Mouse (Mus musculus): ENCODE measurements around the gene Dmac2.
"Not testable (repeated sequence)": the region's sequence is repeated elsewhere in the genome, so short reads cannot be mapped to it uniquely, and the experiment has no call there.

The Dmac2 gene

GRCm38 (mm10) chr7:25618865-25619721 lies at the start of gene Dmac2:
Dmac2 (plus strand) TSS chr7:25619414.
- peak; percentile 97 for DNase-seq (ENCODE audit: low read depth, low spot score)

DNA sequence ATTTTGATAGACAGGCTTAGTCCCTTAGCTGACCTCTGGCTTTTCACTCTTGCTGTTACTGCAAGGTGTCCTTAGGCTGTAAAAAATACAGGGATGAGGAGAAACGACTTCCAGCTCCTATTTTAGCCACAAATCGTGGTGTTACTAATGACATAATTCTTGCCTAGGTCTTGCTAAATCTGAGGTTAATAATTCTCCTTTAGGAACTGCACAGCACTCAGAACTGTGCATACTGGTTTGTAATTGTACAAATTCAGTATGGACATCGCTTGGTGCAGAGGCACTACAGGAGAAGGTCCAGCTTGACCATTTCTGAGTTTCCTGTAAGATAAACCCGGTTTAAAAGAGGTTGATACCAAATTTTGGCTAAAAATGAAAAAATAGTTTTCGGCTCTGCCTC lies 45.4 kb upstream of the Dmac2 start:
- DNase-seq (ENCODE audit: low read depth, low spot score) = not testable (repeated sequence)

GRCm38 (mm10) chr7:25575105-25575504 lies 44.1 kb upstream of the Dmac2 start:
- no peak for DNase-seq (ENCODE audit: low read depth, low spot score)

DNA sequence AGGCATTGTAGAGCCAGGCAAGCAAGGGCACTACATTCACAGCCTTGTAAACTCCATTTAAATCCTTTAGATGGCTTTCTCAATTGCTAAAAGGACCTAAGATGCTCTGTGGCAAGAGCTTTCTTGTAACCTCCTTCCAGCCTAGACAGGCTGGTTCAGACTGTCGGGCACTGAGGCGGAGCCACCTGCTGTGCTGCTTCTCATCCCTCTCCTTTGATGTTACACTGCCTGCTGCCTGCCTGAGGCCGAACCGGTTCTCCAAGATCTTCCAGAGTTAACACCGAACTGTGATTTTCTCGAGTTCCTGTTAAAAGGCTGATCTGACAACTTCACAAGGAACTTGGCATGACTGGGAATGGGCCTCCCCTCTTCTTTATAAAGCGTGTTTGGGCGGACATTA lies 43.3 kb upstream of the Dmac2 start:
- peak; percentile 13 for DNase-seq (ENCODE audit: low read depth, low spot score)

- DNase-seq (ENCODE audit: low read depth, low spot score) = not testable (repeated sequence)
Observed at GRCm38 (mm10) chr7:25576308-25576707, 42.9 kb upstream of the Dmac2 start.

DNA sequence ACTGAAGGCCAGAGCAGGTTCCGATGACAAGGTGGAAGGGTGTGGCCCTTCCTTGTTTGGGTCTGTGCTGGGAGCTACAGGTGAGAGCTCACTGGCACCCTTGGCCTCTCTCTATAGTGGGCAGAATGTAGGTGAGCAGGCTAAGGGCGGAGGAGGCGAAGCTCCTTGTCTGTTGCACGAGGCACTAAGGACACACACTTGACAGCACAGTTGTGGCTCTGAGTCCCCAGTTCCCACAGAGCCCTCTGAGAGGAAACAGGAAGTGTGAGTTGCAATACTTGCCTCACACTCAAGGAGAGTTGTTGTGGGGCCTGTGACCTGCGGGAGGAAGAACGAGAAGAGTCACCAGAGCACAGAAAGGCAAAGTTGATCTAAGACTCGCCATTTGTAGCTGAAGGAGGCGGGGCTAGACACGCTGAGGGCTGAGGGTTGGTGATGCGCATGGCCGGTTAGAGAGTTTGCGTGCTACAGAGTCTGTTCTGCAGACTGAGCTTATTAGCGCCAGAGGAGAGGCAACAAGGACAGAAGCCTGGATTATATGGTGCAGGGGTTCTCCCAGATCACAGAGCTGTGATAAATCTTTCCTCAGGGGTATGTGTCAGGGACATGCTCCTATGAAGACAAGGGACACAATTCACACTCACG lies 42.3 kb upstream of the Dmac2 start:
- DNase-seq (ENCODE audit: low read depth, low spot score) = not testable (repeated sequence)

- no peak for DNase-seq (ENCODE audit: low read depth, low spot score)
Observed at GRCm38 (mm10) chr7:25579441-25579840, 39.8 kb upstream of the Dmac2 start.

GRCm38 (mm10) chr7:25582301-25582810 lies 36.9 kb upstream of the Dmac2 start:
- DNase-seq (ENCODE audit: low read depth, low spot score) = no peak

- no peak for DNase-seq (ENCODE audit: low read depth, low spot score)
Observed at GRCm38 (mm10) chr7:25584651-25585050, 34.6 kb upstream of the Dmac2 start.

DNA sequence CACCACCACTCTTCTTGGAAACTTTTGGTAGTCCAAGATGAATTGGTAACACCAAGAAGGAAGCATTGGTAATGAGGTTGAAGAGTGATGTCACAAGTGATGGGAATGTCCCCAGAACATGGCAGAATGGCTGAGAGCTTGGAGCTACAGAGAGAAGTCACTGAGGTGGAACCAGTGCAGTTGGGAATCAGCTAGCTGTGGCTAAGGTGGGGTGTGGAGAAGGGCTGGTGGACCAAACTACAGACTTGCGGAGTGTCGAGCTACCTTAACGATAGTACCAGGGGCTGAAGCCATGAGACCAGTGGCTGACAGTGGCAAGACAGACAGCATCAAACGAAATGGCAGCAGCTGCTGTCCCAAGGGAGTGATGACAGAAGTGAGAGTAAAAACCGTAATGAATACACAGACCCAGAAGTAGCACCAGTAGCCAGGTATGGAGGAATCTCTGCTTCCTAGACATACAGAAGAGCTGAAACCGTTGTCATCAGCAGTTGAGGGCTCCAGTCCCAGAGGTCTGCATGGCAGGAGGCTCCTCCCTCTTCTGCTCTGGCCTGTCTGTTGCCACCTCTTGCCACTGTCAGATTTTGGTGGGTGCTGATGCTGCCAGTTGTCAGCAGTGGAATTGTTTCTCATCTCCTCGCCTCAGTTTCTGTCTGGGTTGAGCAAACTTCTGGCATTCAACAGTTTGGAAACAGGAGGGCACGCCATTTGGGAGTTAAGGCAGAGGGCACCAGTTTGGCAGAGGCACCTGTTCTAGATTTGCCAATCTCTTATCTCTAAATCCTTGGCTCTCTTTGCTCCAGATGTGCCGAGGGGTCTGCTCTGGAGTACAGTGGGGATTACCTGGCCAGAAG lies 33.6 kb upstream of the Dmac2 start:
- no peak for DNase-seq (ENCODE audit: low read depth, low spot score)

DNA sequence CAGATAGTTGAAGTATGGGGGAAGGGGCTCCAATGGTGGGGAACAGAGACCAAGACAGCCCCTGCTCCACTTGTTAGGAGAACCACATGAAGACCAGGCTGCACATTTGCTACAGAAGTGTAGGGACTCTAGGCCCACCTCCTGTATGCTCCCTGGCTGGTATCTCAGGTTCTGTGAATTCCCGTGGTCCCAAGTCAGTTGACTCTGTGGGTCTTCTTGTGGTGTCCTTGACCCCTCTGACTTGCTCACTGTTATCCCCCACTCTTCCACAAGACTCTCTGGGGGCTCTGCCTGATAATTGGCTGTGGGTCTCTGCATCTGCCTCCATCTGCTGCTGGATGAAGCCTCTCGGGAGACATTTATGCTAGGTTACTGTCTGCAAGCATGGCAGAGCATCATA lies 28.0 kb upstream of the Dmac2 start:
- no peak for DNase-seq (ENCODE audit: low read depth, low spot score)

DNA sequence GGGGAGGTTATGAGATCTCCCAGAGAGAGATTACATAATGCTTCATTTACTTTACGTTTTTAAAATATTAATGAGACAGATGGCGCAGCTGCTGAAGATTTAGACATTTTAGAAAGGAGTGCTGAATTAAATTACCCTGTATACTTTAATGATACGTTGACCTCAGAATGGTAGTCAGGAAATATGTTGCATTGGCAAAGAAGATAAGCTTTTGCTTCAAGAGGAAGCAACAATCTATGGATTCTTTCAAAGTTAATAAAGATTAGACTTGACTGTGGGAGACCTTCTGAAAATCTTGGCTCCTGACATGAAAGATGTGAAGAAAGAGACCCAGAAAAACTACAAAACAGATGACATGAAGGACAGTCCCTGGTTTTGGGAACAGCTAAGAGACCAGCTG lies 25.4 kb upstream of the Dmac2 start:
- no peak for DNase-seq (ENCODE audit: low read depth, low spot score)

DNA sequence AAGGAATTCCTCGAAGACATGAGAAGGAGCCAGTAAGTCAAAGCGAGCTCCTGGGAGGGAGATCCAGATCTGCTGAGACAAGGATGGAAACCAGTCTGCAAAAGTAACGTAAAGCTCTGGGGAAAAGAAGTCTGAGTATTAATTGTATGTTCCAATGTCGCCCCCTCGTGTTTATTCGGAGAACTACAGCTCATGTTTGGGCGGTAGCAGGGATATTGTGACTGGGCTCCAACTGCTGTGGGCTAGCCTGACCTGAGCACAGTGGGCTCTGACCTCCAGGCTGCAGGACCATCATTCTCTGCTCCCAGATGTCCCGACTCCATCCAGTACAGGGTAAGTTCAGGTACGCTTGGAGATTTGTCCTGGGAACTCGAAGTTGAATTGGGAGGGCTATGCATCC lies 19.6 kb upstream of the Dmac2 start:
- DNase-seq (ENCODE audit: low read depth, low spot score) = peak; percentile 64

GRCm38 (mm10) chr7:25600666-25601065 lies 18.5 kb upstream of the Dmac2 start:
- no peak for DNase-seq (ENCODE audit: low read depth, low spot score)

- DNase-seq (ENCODE audit: low read depth, low spot score) = no peak
Observed at GRCm38 (mm10) chr7:25601346-25601745, 17.9 kb upstream of the Dmac2 start.

GRCm38 (mm10) chr7:25606625-25607063 lies 12.6 kb upstream of the Dmac2 start:
- no peak for DNase-seq (ENCODE audit: low read depth, low spot score)

GRCm38 (mm10) chr7:25607196-25607595 lies 12.0 kb upstream of the Dmac2 start:
- DNase-seq (ENCODE audit: low read depth, low spot score) = no peak

- DNase-seq (ENCODE audit: low read depth, low spot score) = no peak
Observed at GRCm38 (mm10) chr7:25610056-25610455, 9.2 kb upstream of the Dmac2 start.

DNA sequence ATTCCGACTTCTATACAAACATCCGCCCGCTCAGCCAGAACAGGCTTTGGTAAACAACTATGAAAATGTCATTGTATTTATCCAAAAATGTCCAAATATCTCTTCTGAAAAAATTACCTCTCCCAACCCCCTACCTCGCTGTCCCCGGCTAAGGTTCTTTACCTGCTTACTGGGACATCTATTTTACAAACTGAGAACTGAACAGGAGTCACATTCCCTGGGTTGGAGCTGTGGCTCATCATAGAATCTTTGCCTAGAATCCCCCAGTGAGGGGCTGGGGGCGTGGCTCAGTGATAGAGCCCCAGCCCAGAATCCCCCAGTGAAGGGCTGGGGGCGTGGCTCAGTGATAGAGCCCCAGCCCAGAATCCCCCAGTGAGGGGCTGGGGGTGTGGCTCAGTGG lies 7.7 kb upstream of the Dmac2 start:
- DNase-seq (ENCODE audit: low read depth, low spot score) = no peak

- DNase-seq (ENCODE audit: low read depth, low spot score) = no peak
Observed at GRCm38 (mm10) chr7:25614086-25614485, 5.1 kb upstream of the Dmac2 start.

- DNase-seq (ENCODE audit: low read depth, low spot score) = no peak
Observed at GRCm38 (mm10) chr7:25614831-25615705, 4.1 kb upstream of the Dmac2 start.
